Mouse (Mus musculus) heart, postnatal 25 days (tissue): ENCODE data around the gene Rbm47. TPM values are rescaled to one million over a fixed set of nuclear protein-coding genes. Genes with fewer than 3 reads are reported as not detected.

Experiments
- DNase-seq: peaks from one replicate; pipeline ENCODE4 v3.0.0; 2022; ENCODE audit warnings: low spot score
- intact Hi-C: fragments of 180-260 bp; cut with DNase I; formaldehyde crosslinking; loops from one replicate; pipeline ENCODE4 v1.15.1; 2025
- total RNA-seq, 2 experiments: library from RNA; stranded (reverse); gene quantifications; 2 replicates each; pipeline ENCODE4 v1.2.3; 2021

The Rbm47 gene
- total RNA-seq, 2 experiments from 2014 or later: 1.7 to 2.8 TPM

- intact Hi-C loops: no loop called here
- no peak for DNase-seq
Measured at GRCm38 (mm10) chr5:66166193-66166629, 6.7 kb downstream of the Rbm47 start.

DNA sequence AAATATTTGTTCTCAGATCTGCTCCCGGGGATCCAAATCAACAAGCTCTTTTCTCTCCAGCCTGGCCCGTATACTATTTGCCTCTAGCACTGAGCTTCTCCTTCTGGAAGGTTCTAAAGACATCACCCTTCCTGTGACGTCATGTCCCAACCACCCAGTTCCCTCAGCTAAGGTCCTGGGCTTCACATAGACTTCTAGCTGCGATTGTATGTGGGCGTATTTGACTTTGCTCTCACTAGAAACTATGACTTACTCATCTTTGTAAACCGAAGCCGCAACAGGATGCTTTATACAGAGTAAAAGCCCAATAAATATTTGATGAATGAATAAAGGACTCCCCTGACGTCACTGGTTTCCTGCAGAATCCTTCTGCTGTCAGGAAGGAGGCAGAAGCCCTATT is 7.2 kb downstream of the Rbm47 start:
- intact Hi-C loops: no loop called here
- DNase-seq: no peak

GRCm38 (mm10) chr5:66156431-66156962 is 16.4 kb downstream of the Rbm47 start:
- intact Hi-C loops: no loop called here

GRCm38 (mm10) chr5:66154616-66155015 is 18.3 kb downstream of the Rbm47 start:
- intact Hi-C loops: no loop called here
- DNase-seq: no peak

More at GRCm38 (mm10) chr5:66156431-66156962, 16.4 kb downstream of the Rbm47 start:
- no peak for DNase-seq

DNA sequence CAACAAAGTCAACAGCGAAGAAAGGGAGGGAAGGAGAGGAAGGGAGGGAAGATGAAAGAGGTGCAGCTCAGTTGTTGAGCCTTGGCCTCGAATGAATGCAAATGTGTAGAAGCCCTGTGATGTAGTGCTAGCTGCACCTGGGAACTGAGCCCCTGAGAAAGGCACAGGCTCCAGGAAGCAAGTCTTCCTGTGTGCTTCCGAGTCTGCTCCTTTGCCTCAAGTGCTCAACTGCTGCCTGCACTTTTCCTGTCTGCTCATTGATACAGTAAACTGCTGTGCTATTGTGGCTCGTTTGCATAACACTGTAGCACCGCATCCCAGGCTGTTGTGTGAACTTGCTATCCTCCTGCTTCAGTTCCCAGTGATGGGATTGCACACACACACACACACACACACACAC is 19.4 kb downstream of the Rbm47 start:
- intact Hi-C loops: no loop called here
- no peak for DNase-seq

- DNase-seq: peak; percentile 8
- intact Hi-C loops: no loop called here
Measured at GRCm38 (mm10) chr5:66151301-66152188, 21.4 kb downstream of the Rbm47 start.

GRCm38 (mm10) chr5:66150706-66151300 is 22.1 kb downstream of the Rbm47 start:
- DNase-seq: peak; percentile 16
- intact Hi-C loops: no loop called here

DNA sequence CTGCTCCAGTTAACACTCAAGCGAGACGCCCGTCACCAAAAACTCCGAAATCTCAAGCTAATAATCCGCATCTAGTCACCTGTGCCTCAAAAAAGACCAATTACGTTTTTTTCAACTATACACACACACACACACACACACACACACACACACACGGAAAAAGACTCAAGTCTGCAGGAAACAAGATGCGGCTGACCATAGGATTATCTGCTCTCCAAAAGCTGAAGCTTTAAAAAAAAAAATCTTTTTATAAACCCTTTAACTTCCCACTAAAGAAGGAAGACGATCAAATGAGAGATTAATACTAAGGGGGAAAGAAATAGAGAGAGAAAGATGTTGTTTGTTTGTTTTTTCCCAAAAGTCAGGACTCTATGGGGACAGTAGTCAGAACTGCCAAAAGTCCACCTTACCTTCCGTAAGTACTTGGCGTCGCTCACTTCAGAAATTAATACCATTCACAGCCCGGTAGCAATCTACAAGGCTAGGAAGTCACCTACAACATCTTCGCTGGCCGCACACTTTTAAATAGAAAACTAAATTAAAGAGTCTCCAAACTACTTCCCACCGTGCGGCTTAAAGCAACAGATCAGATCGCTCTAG is 22.7 kb downstream of the Rbm47 start:
- intact Hi-C loops: no loop called here
- no peak for DNase-seq

GRCm38 (mm10) chr5:66149571-66149970 is 23.3 kb downstream of the Rbm47 start:
- intact Hi-C loops: no loop called here
- no peak for DNase-seq

DNA sequence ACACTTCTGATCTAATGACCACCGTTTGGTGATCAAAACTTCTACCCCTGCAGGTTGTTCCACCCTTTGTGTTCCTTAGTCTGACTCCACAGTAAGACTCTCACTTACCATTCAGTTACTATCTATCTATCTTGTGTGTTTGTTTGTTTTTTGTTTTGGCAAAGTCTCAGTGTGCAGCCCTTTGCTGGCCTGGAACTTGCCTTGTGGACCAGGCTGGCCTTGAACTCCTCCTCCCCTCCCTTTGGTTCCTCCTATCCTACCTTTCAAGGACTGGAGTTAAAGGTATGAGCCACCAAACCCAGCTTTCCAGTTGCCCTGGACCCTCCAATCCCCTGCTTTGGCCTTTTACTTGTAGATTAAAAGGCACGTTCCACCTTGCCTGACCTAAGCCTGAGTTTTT is 23.8 kb downstream of the Rbm47 start:
- intact Hi-C loops: no loop called here
- DNase-seq: no peak

- DNase-seq: no peak
- intact Hi-C loops: no loop called here
Measured at GRCm38 (mm10) chr5:66147313-66147712, 25.6 kb downstream of the Rbm47 start.

DNA sequence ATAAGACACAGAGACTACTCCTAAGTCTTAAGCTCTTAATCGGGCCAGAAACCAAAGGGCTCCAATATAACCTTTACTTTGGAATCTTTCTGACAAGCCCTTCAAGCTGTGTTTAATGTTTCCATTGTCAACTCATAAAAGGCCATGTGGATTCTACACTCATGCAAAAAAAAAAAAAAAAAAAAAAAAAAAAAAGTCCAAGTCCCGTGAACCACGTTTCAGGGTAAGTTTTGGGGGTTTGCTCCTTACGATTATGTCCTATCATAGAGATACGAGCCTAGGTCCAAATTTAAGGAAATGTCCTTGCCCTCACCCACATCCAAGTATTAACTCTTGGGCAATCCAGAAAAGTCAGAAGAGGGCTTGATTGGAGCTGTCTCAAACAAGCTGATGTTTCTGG is 27.3 kb downstream of the Rbm47 start:
- DNase-seq: no peak
- intact Hi-C loops: no loop called here

DNA sequence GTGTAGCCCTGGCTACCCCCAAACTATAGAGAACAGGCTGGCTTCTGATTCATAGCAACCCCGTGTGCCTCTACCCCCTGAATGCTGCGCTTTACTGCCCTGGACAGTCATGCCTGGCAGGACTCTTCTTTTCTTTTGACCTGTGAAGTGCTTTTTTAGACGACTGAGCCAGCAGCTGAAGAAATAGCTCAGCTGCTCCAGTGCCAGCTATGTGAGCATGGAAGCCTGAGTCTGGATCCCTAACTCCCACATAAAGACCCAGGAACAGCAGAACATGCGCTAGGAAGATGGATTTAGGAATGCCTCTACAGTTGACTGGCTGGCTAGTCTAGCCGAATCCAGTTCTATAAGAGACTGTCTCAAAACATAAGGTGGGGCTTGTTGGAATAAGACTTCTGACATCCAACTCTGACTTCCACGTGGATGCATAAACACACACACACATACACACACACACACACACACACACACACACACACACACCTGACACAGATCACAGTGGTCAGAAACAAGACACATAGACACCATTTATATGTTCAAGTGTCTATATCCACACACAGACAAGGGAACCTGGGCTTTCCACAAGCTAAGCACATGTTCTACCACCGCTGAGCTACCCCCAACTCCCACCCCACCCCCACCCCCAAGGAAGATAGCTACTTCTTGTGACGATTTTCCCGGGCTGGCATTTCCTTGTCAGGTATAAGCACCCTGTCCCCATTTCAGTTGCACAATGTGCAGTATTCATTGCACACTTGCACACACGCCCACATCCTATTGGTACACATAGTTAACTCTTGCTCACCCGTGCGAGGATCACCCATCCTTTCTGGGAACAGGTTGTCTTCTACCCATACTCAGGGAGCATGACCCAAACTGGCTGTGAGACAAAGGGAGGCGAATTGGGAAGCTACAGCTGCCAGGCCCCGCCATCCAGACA is 29.6 kb downstream of the Rbm47 start:
- intact Hi-C loops: no loop called here
- no peak for DNase-seq

- DNase-seq: no peak
- intact Hi-C loops: no loop called here
Measured at GRCm38 (mm10) chr5:66141474-66141873, 31.4 kb downstream of the Rbm47 start.

DNA sequence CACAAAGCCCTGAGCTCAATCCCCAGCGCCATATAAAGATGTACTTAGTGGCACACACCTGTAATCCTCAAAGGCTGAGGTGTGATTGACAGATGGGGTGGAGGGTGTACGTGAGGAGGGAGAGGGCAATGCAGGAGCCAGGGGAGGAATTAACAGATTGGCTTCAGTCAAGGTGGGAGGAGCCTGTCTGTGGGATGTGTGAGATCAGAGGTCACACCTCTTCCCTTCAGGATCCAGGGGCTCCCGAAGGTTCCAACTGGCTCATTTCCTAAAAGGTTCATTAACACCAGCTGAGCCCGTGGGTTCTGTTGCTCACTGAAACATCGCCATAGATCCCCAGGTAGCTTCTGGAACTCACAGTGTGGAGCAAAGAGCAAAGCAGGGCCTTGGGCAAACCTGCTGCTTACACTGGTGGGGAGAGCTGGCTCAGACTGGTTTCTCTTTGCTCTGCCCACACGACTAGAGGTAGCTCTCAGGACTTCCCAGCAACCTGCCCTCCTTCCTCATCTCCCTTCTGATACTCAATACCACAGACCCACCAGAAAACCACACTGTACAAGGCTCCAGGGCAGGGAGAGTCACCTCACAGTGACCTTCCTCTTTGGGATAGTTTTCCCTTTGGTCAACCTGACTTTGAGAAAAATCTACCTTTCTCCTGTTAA is 33.2 kb downstream of the Rbm47 start:
- intact Hi-C loops: no loop called here
- DNase-seq: no peak

DNA sequence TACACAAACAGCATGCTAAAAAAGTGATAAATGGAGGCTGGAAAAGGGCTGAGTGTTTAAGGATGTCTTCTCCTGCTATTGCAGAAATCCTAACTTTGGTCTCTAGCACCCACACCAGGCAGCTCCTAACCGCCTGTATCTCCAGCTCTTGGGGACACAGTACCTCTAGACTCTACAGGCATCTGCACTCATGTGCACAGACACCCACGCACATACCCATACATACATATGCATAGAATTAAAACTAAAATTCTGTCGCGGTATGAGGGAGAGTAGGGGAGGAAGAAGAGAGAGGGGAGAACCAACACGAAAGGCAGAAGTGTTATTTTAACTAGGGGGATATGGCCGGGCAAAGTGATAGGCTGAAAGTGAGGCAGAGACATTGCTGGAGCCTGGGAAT is 33.7 kb downstream of the Rbm47 start:
- DNase-seq: no peak
- intact Hi-C loops: no loop called here

- no peak for DNase-seq
- intact Hi-C loops: no loop called here
Measured at GRCm38 (mm10) chr5:66138597-66138996, 34.3 kb downstream of the Rbm47 start.

DNA sequence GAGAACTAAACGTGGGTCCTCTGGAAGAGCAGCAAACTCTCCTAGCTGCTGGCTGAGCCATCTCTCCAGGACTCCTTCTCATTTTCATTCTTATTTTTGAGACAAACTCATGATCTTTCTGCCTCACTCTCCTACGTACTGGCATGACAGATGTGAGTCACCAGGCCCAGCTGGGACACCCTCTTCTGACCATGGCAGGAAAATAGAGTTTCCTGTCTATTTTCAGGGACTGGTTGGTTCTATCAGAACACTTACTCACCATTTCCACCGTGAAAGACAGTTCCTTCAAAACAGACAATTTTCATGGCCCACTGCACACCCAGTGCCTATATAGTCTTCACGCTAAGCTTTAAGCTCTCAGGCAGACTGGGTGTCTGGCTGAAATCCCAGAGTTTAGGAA is 35.7 kb downstream of the Rbm47 start:
- no peak for DNase-seq
- intact Hi-C loops: no loop called here

DNA sequence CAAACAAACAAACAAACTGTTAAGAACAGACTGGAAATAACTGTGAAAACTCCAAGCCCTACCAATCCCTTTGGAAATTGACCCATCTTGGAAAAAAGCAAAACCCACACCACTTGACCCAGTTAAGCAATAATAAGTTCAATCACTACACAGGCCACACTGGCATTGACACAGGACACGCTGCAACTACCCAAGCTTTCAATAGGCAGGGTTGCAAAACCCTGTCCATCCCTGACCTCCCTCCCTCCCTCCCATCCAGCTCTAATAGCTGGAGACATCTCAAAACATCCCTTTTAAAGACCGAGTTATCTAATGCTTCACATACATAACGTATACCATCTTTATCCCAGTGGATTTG is 37.1 kb downstream of the Rbm47 start:
- no peak for DNase-seq
- intact Hi-C loops: no loop called here
